Mouse (Mus musculus): ENCODE results near the gene Cdkl4. TPM values are rescaled to one million over a fixed set of nuclear protein-coding genes. Genes with fewer than 3 reads are reported as not detected.
"Not testable (repeated sequence)": the region's sequence is repeated elsewhere in the genome, so short reads cannot be mapped to it uniquely, and the experiment has no call there.

Cdkl4 gene
- polyA plus RNA-seq, 1 experiment from 2014 or later: 0.37 TPM

GRCm38 (mm10) chr17:80575008-80575407 is 2.6 kb downstream of the Cdkl4 start:
- DNase-seq (no peak), ATAC-seq (ENCODE audit: insufficient read depth) (no peak)
- peaks cover 3% of the 10 kb centered on the region; the same call in 1 of the 2 replicates for H3K36me3 ChIP-seq (ENCODE audit: insufficient read depth)
- H3K4me2 ChIP-seq: no peak overlapping the region
- no peak overlapping the region for H3K27ac ChIP-seq (ENCODE audit: low read depth)
- no peak overlapping the region for H3K4me3 ChIP-seq (ENCODE audit: low read depth, low read length)
- no peaks in the 10 kb centered on the region for H3K27me3 ChIP-seq (ENCODE audit: insufficient read depth, low read length)
- no peaks in the 10 kb centered on the region for H3K4me1 ChIP-seq (ENCODE audit: insufficient read depth)
- no peak overlapping the region for H3K9ac ChIP-seq
- no peak for TF ChIP-seq CTCF (IDR thresholded peaks at IDR 0.05; ENCODE audit: low read depth)
- H3K9me3 ChIP-seq (ENCODE audit: low read depth, low read length): no peaks in the 10 kb centered on the region
- 65% methylated on average over 7 of the region's 7 CpGs for WGBS

DNA sequence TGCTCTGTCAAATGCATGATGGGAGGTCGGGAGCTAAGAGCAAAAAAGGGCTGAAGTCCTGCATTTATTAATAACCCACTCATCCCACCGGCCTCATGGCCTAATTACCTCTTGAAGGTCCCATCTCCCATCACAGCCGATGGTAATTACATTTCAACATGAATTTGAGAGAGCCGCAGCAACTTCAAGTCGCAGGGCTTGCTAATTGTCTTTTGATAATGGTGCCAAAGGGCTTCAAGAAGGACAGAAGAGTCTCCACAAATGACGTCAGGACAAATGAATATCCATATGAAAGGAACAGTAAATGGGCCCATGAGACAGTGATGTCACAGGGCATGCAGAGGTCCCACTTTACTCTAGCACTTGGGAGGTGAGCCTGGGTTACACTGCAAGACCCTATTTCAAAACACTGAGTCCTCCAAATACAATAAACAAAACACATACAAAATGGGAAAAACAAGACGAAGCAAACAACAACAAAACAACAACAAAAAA is 3.1 kb downstream of the Cdkl4 start:
- H3K4me3 ChIP-seq (ENCODE audit: low read depth, low read length): no peak overlapping the region
- no peak overlapping the region for H3K4me2 ChIP-seq
- DNase-seq (no peak), ATAC-seq (ENCODE audit: insufficient read depth) (no peak)
- no peaks in the 10 kb centered on the region for H3K9me3 ChIP-seq (ENCODE audit: low read depth, low read length)
- H3K27me3 ChIP-seq (ENCODE audit: insufficient read depth, low read length): no peaks in the 10 kb centered on the region
- H3K4me1 ChIP-seq (ENCODE audit: insufficient read depth): no peaks in the 10 kb centered on the region
- H3K9ac ChIP-seq: no peak overlapping the region
- no peak overlapping the region for H3K27ac ChIP-seq (ENCODE audit: low read depth)
- 78% methylated on average over 7 of the region's 7 CpGs for WGBS
- TF ChIP-seq CTCF (IDR thresholded peaks at IDR 0.05; ENCODE audit: low read depth): no peak
- H3K36me3 ChIP-seq (ENCODE audit: insufficient read depth): no peaks in the 10 kb centered on the region

GRCm38 (mm10) chr17:80572187-80572935 is 5.3 kb downstream of the Cdkl4 start:
- Histone ChIP-seq H3K9me3 (ENCODE audit: low read depth, low read length) (no peaks in the 10 kb centered on the region), H3K4me3 (ENCODE audit: low read depth, low read length) (no peak overlapping the region), H3K36me3 (ENCODE audit: insufficient read depth) (no peaks in the 10 kb centered on the region), H3K27me3 (ENCODE audit: insufficient read depth, low read length) (no peaks in the 10 kb centered on the region), H3K27ac (ENCODE audit: low read depth) (no peak overlapping the region), H3K4me2 (no peak overlapping the region), H3K4me1 (ENCODE audit: insufficient read depth) (no peaks in the 10 kb centered on the region), H3K9ac (no peak overlapping the region)
- ATAC-seq (ENCODE audit: insufficient read depth) (no peak), DNase-seq (no peak)
- TF ChIP-seq CTCF (IDR thresholded peaks at IDR 0.05; ENCODE audit: low read depth): no peak
- 92% methylated on average over 13 of the region's 13 CpGs for WGBS

- Histone ChIP-seq H3K36me3 (ENCODE audit: insufficient read depth) (no peaks in the 10 kb centered on the region), H3K9ac (no peak overlapping the region), H3K27me3 (ENCODE audit: insufficient read depth, low read length) (no peaks in the 10 kb centered on the region), H3K9me3 (ENCODE audit: low read depth, low read length) (no peaks in the 10 kb centered on the region), H3K4me2 (no peak overlapping the region), H3K4me3 (ENCODE audit: low read depth, low read length) (no peak overlapping the region), H3K27ac (ENCODE audit: low read depth) (no peak overlapping the region), H3K4me1 (ENCODE audit: insufficient read depth) (no peaks in the 10 kb centered on the region)
- ATAC-seq (ENCODE audit: insufficient read depth) (no peak), DNase-seq (no peak)
- WGBS: 87% methylated on average over 4 of the region's 4 CpGs
- no peak for TF ChIP-seq CTCF (IDR thresholded peaks at IDR 0.05; ENCODE audit: low read depth)
Observed at GRCm38 (mm10) chr17:80571460-80571859, 6.2 kb downstream of the Cdkl4 start.

- peak; percentile 16; the same call in 1 of the 2 replicates for TF ChIP-seq CTCF (IDR thresholded peaks at IDR 0.05; ENCODE audit: low read depth)
- not testable (repeated sequence) for H3K4me3 ChIP-seq (ENCODE audit: low read depth, low read length); H3K36me3 ChIP-seq (ENCODE audit: insufficient read depth); H3K9ac ChIP-seq; H3K9me3 ChIP-seq (ENCODE audit: low read depth, low read length); ATAC-seq (ENCODE audit: insufficient read depth); DNase-seq; H3K27ac ChIP-seq (ENCODE audit: low read depth); H3K4me2 ChIP-seq; H3K4me1 ChIP-seq (ENCODE audit: insufficient read depth); H3K27me3 ChIP-seq (ENCODE audit: insufficient read depth, low read length)
- 90% methylated on average over 1 of the region's 2 CpGs for WGBS
Observed at GRCm38 (mm10) chr17:80569718-80570117, 7.9 kb downstream of the Cdkl4 start.

- TF ChIP-seq CTCF (IDR thresholded peaks at IDR 0.05; ENCODE audit: low read depth): no peak
- DNase-seq: no peak
- 88% methylated on average over 6 of the region's 6 CpGs for WGBS
Observed at GRCm38 (mm10) chr17:80568842-80569601, 8.6 kb downstream of the Cdkl4 start.

DNA sequence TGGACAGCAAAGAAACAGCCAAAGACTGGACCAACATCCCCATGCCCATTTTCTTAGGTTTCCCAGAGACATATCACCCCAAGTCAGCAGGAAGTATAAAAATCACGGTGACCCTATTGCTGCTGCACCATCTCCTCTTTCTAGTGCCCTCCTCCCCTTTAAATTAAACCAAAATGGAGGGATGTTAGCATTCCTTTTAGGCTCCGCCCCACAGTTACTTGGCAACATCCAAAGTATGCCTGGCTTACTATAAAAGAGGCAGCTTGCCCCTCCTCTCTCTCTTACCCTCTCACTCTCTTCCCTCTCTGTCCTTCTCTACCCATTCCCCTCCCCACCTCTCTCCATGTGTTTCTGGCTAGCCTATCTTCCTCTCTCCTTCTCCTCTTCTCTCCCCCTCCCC is 9.2 kb downstream of the Cdkl4 start:
- no peak overlapping the region for H3K4me2 ChIP-seq
- WGBS: 79% methylated on average over 2 of the region's 2 CpGs
- no peak overlapping the region for H3K9ac ChIP-seq
- no peak for ATAC-seq (ENCODE audit: insufficient read depth)
- H3K4me1 ChIP-seq (ENCODE audit: insufficient read depth): no peaks in the 10 kb centered on the region
- H3K36me3 ChIP-seq (ENCODE audit: insufficient read depth): no peaks in the 10 kb centered on the region
- no peak overlapping the region for H3K4me3 ChIP-seq (ENCODE audit: low read depth, low read length)
- no peak overlapping the region for H3K27ac ChIP-seq (ENCODE audit: low read depth)
- no peaks in the 10 kb centered on the region for H3K9me3 ChIP-seq (ENCODE audit: low read depth, low read length)
- no peak for TF ChIP-seq CTCF (IDR thresholded peaks at IDR 0.05; ENCODE audit: low read depth)
- H3K27me3 ChIP-seq (ENCODE audit: insufficient read depth, low read length): no peaks in the 10 kb centered on the region
- no peak for DNase-seq

More at GRCm38 (mm10) chr17:80568842-80569601, 8.6 kb downstream of the Cdkl4 start:
- ATAC-seq (ENCODE audit: insufficient read depth): no peak
- no peaks in the 10 kb centered on the region for H3K4me1 ChIP-seq (ENCODE audit: insufficient read depth)
- H3K9ac ChIP-seq: no peak overlapping the region
- H3K9me3 ChIP-seq (ENCODE audit: low read depth, low read length): no peaks in the 10 kb centered on the region
- H3K4me2 ChIP-seq: no peak overlapping the region
- H3K36me3 ChIP-seq (ENCODE audit: insufficient read depth): no peaks in the 10 kb centered on the region
- H3K4me3 ChIP-seq (ENCODE audit: low read depth, low read length): no peak overlapping the region
- no peaks in the 10 kb centered on the region for H3K27me3 ChIP-seq (ENCODE audit: insufficient read depth, low read length)
- no peak overlapping the region for H3K27ac ChIP-seq (ENCODE audit: low read depth)
